Mouse (Mus musculus) small intestine, adult 2 months (tissue): ENCODE results near the gene Castor1.

Experiments used
- CTCF ChIP-seq: fragments of 200-500 bp; IDR thresholded peaks from 2 replicates; pipeline ENCODE4 v1.5.1; 2012; ENCODE audit warnings: low read depth, mild to moderate bottlenecking, control low read depth, inconsistent platforms, low read length, moderate library complexity, mixed read lengths; ENCODE audit not compliant: insufficient replicate concordance, insufficient read length; ENCODE audit errors: extremely low read depth
- POLR2A ChIP-seq: fragments of 200-500 bp; IDR thresholded peaks from 2 replicates; pipeline ENCODE4 v1.6.1; 2012; ENCODE audit warnings: low read depth, mild to moderate bottlenecking, control low read depth, inconsistent platforms, low read length, moderate library complexity

DNA sequence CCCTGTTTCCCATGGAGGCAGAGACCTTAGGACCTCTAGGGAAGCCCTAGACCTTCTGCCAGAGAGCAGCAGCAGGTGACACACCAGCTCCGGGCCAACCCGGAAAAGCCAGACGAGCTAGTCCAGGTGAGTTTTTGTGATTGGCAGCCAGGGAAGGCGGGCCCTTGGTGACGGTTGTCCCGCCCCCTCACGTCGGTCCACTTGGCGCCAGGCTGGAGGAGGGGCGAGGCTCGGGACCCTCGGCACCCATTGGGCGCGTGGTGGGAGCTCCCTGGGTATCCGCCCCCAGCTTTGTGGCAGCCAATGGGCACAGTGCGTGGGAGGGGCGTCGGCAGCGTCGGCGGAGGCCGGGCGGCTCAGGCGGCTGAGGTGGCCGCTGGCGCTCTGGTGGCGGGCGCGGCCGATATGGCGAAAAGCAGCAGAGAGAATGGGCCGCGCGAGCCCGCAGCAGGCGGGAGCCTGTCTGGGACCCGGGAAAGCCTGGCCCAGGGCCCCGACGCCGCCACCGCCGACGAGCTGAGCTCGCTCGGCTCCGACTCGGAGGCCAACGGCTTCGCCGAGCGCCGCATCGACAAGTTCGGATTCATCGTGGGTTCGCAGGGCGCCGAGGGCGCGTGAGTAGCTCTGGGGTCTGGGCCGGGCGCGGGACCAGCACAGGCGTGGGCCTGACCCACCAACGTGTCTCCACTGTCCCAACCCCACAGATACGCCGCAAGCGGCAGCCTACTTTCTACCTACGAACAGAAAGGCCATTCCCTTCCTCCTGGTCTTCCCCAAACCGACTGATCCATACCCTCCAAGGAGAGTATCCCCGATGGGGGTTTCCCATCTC, 31.3 kb upstream of the Castor1 start, which contains the start of gene Tbc1d10a:
- TF ChIP-seq CTCF, result no peak
- TF ChIP-seq POLR2A, result peak; percentile 73
